Mouse (Mus musculus): ENCODE data around the gene Hfe2. TPM values are rescaled to one million over a fixed set of nuclear protein-coding genes. Genes with fewer than 3 reads are reported as not detected.
"Not testable (repeated sequence)": the region's sequence is repeated elsewhere in the genome, so short reads cannot be mapped to it uniquely, and the experiment has no call there.

Gene Hfe2
- 100 to 1,000 TPM; 460 to 465 TPM for total RNA-seq (2021)
- long read RNA-seq, experiment 1, transcript Hfe2-201 (4 exons, 2,028 nt), result major isoform, 128 of 500 reads
- long read RNA-seq, experiment 1, partial matches to known transcripts, result 131 of 500 reads
- long read RNA-seq, experiment 1, other reads (novel, unspliced or antisense), result 241 of 500 reads
- long read RNA-seq, experiment 2, transcript Hfe2-201 (4 exons, 2,028 nt), result major isoform, 156 of 553 reads
- long read RNA-seq, experiment 2, partial matches to known transcripts, result 128 of 553 reads
- long read RNA-seq, experiment 2, other reads (novel, unspliced or antisense), result 269 of 553 reads

DNA sequence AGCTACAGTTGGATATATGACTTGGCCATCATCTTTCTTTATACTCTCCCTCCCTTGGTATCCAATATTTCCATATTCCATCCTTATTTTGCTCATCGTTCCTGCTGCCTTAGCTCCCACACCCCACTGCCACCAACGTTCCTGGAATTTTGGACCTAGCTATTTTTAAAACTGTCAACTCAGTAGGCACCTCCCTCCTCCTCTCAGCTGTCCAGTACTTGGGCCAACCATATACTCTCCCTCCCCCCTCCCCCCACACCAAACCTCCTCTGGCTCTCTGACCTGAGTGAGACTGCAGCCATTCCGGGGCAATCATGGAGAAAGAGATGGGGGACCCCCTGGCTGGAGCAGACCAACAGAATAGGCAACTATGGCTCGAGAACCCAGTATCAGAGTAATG, at the start of gene Hfe2:
TSS of gene Hfe2 (plus strand) at position 259 of the 400 bp plus-strand sequence.
- DNase-seq, result no peak
- intact Hi-C loops (cut with DNase I; ENCODE audit: low total_unique reads), result no loop called here

DNA sequence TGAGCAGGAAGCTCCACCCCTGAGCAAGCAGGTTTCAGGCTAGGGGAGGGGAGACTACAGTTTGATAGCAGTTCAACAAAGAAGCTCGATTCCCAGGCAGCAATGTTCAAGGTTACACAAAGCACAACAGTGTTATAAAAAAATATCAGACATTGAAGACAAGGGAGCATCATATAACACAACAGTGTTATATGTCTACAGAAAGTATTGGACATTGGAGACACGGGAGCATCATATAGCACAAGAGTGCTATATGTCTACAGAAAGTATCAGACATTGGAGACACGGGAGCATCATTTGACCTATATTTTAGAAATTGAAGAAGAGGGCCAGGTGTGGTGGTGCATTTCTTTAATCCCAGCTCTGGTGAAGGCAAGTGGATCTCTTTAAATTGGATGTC, 47.9 kb upstream of the Hfe2 start:
- intact Hi-C loops (cut with DNase I; ENCODE audit: low total_unique reads), result no loop called here

GRCm38 (mm10) chr3:96477558-96477957, 47.4 kb upstream of the Hfe2 start:
- no peak for DNase-seq
- intact Hi-C loops (cut with DNase I; ENCODE audit: low total_unique reads), result no loop called here

More for the DNA sequence above, 47.9 kb upstream of the Hfe2 start:
- DNase-seq, result no peak

- no peak for DNase-seq
- intact Hi-C loops (cut with DNase I; ENCODE audit: low total_unique reads), result no loop called here
These were observed 45.7 kb upstream of the Hfe2 start for GRCm38 (mm10) chr3:96479249-96479648.

DNA sequence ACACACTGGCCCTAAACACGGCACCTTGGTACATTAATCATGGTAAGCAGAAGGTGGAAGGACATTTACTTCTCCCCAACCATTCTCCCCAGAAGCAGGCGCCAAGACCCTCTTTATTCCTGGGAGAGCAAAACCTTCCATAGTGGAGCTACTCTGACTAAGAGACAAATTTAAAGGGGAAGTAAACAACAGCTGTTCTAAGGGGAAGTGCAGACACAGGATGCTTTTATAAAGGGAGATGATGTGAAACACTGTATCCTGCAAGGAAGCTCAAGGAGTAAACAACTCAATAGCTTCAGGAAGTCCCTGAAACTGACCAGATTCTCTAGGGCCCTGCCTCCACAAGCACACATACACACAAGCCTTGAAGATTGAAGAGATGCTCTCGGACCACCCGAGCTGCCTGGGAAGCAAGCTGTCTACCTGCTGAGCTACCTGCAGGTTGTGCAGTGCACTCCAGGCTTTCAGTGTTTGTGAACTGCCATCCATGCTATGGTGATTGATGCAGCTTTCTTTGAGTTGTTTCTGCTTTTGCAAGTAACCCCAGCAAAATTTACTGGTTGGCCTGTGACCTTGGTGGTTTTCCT, 44.2 kb upstream of the Hfe2 start:
- DNase-seq, result no peak

GRCm38 (mm10) chr3:96481856-96482255, 43.1 kb upstream of the Hfe2 start:
- intact Hi-C loops (cut with DNase I; ENCODE audit: low total_unique reads), result no loop called here
- no peak for DNase-seq

More for the DNA sequence above, 44.2 kb upstream of the Hfe2 start:
- intact Hi-C loops (cut with DNase I; ENCODE audit: low total_unique reads), result no loop called here

- no peak for DNase-seq
- intact Hi-C loops (cut with DNase I; ENCODE audit: low total_unique reads), result no loop called here
These were observed 42.5 kb upstream of the Hfe2 start for GRCm38 (mm10) chr3:96482451-96482850.

GRCm38 (mm10) chr3:96483044-96483443, 41.9 kb upstream of the Hfe2 start:
- not testable (repeated sequence) for DNase-seq

DNA sequence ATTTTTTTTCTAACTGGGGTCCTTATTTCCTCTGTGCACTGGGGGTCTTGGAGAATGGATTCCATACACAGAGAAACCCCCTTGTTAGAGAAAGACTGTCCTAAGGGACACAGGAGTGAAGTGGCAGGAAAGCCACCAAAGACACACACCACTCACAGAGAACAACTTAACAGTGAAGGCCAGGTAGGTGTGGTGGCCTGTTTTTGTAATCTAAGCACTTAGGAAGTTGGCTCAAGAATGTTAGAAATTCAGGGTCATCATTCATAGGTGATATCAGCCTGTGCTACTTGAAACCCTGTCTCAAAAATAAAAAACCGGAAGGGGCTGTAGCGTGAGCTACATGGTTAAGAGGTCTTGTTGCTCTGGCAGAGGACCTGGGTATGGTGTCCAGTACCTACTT, 41.0 kb upstream of the Hfe2 start:
- no peak for DNase-seq

More at GRCm38 (mm10) chr3:96483044-96483443, 41.9 kb upstream of the Hfe2 start:
- intact Hi-C loops (cut with DNase I; ENCODE audit: low total_unique reads), result not testable (repeated sequence)

GRCm38 (mm10) chr3:96484921-96485320, 40.1 kb upstream of the Hfe2 start:
- intact Hi-C loops (cut with DNase I; ENCODE audit: low total_unique reads), result no loop called here
- no peak for DNase-seq

More for the DNA sequence above, 41.0 kb upstream of the Hfe2 start:
- intact Hi-C loops (cut with DNase I; ENCODE audit: low total_unique reads), result no loop called here

- intact Hi-C loops (cut with DNase I; ENCODE audit: low total_unique reads), result no loop called here
- DNase-seq, result no peak
These were observed 39.6 kb upstream of the Hfe2 start for GRCm38 (mm10) chr3:96485361-96485760.

DNA sequence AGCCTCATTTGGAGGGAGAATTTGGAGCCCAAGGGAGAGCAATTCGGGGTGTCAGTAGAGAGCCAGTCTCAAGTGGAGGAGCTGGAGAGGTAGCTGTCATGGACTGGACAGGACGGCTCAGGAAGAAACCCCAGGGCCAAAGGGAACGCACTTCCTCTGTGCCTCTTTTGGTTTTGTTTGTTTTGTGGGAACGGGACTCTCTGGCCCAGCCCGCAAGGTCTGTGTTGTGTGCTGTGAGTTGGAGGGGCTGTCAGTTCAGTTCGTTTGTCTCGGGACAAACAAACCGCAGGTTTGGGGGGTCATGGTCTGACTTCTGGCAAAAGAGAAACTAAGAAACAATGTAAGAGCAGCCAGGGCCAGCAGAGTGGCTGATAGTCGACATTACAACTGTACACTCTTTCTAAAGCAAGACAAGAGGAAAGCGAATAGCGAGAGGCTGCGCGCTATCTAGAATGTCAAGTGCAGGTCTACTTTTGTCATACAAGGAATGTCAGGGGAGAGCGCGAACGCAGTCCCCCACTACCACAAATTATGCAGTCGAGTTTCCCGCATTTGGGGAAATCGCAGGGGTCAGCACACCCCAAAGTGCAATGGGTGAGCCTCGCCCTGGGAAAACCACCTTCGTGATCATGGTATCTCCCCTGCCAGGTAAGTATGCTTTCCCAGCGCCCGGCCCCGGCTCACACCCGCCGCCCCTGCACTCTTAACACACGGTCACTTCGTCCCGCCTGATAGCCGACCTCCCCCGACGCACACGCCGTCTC, 38.7 kb upstream of the Hfe2 start:
- intact Hi-C loops (cut with DNase I; ENCODE audit: low total_unique reads); DNase-seq: not testable (repeated sequence)

GRCm38 (mm10) chr3:96486828-96487559, 38.0 kb upstream of the Hfe2 start:
- DNase-seq; intact Hi-C loops (cut with DNase I; ENCODE audit: low total_unique reads): not testable (repeated sequence)

- intact Hi-C loops (cut with DNase I; ENCODE audit: low total_unique reads), result no loop called here
- no peak for DNase-seq
These were observed 37.2 kb upstream of the Hfe2 start for GRCm38 (mm10) chr3:96487596-96488289.

- DNase-seq; intact Hi-C loops (cut with DNase I; ENCODE audit: low total_unique reads): not testable (repeated sequence)
These were observed 36.6 kb upstream of the Hfe2 start for GRCm38 (mm10) chr3:96488290-96488906.

GRCm38 (mm10) chr3:96488907-96489629, 35.9 kb upstream of the Hfe2 start:
- DNase-seq; intact Hi-C loops (cut with DNase I; ENCODE audit: low total_unique reads): not testable (repeated sequence)

DNA sequence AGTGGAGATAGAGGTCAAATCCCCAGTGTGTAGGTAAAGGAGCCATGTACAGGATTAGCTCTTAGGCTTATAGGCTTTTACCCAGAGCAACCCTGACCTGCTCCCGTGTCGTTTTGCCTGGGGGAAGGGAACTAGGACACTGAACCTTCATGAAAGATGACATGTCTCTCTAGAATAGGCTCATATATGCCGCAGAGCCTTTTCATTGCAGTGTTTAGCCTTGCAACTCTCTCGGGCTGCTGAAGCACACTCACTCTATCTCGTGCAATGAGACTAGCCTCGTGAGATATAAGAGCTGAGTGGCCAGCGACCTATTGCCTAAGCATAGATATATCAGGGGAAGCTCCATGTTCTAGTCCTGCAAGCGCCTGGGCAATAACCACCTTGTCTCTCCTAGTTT, 35.3 kb upstream of the Hfe2 start:
- DNase-seq; intact Hi-C loops (cut with DNase I; ENCODE audit: low total_unique reads): not testable (repeated sequence)

DNA sequence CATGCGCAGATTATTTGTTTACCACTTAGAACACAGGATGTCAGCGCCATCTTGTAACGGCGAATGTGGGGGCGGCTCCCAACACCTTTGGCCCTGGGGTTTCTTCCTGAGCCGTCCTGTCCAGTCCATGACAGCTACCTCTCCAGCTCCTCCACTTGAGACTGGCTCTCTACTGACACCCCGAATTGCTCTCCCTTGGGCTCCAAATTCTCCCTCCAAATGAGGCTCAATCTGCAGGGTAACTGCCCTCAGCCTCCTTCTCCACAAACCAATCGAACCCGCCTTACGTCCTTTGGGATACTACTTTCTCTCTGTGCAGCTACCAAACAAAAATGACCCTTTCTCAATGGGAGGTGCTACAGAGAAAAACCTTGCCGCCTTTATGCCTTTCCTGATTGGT, 30.5 kb upstream of the Hfe2 start:
- intact Hi-C loops (cut with DNase I; ENCODE audit: low total_unique reads); DNase-seq: not testable (repeated sequence)
